Mouse (Mus musculus) telencephalon, adult 2 months (tissue): ENCODE data around the gene 1700109H08Rik.
A peak's percentile ranks its signal among the peaks of the same experiment; 100 is the strongest.
"Not testable (repeated sequence)": the region's sequence is repeated elsewhere in the genome, so short reads cannot be mapped to it uniquely, and the experiment has no call there.

Experiments
- DNase-seq: peaks from one replicate; pipeline ENCODE4 v3.0.0-alpha.2; 2011; ENCODE audit warnings: low read depth, low spot score

Gene 1700109H08Rik

DNA sequence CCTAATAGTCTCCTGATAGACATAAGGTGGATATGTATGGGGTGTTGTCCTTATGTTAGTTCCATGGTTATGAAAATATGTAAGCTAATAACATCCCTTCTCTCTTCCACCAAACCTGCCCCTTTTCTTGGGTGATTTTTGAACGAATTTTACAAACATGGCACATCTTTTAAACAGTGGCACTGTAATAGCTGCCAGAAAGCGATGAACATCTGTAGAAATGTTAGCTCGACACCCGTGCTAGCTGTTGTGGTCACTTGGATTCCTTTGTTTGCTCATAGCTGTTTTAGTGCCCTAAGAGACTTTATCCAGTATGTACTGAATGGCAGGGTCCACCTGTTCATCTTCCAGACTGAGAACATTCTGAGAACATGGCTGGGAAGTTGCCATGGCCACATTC is at the start of gene 1700109H08Rik:
Gene 1700109H08Rik, plus strand, starts transcription at position 301 of the 400 bp plus-strand sequence.
- DNase-seq, result no peak

DNA sequence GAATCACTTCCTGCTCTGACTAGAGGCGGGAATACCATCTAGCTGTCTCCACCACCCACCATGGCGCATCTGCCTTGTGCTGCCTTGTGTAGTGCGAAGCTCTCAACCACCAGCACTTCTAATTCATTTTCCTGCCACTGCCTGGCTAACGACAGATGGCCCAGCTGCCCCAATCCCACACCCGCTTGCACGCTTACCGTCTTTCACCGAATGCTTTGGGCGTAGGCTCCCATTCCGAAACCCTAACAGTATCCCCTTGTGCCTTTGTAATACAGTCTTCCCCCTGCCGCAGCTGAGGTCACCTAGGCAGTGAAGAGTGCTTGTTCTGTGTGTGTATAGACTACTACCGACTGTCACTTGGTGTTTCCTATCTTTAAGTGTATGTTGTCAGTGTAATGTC is 49.6 kb upstream of the 1700109H08Rik start:
- no peak for DNase-seq

DNA sequence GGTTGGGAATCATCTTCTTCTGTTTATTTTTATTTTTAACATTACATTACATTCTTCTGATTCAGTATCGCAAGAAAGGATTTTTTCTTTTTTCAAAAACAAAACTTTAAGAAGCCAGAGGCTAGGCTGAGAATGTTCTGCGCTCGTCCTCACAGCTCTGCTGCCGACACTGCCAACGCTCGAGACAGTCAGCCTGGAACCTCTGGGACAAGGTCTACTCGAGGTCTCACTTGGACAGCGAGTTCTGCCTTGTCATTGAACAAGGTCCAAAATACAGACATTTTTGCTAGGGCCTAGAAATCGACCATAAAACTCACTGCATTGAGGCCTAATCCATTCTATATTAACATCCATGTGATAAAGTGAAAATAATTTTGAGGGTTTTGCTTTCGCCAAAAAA is 48.5 kb upstream of the 1700109H08Rik start:
- no peak for DNase-seq

DNA sequence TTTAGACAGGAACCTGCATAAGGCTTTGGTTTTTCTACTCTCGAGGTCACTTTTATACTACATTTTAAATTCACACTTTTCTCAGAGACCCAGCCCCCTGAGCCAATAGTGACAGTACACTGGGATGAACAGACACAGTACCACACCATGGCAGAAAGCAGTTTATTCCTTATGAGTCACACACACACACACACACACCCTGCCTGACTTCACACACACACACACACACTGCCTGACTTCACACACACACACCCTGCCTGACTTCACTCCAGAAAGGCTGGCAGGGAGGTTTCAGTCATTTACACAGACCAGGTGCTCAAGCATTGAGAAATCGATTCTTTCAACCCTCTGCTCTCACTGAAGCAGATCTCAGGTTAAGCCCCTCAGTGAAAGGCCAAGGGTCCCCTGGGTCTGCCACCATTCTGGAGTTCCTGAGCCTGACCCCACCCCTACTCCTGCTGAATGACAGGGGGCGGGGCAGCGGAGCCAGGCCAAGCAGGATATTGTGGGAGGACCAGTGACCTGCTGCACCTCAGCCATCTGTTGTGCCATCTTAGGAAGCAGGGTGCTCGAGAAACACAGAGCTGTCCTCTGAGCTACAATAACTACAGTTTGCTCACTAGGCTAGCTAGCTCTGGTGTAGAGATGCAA is 44.2 kb upstream of the 1700109H08Rik start:
- no peak for DNase-seq

DNA sequence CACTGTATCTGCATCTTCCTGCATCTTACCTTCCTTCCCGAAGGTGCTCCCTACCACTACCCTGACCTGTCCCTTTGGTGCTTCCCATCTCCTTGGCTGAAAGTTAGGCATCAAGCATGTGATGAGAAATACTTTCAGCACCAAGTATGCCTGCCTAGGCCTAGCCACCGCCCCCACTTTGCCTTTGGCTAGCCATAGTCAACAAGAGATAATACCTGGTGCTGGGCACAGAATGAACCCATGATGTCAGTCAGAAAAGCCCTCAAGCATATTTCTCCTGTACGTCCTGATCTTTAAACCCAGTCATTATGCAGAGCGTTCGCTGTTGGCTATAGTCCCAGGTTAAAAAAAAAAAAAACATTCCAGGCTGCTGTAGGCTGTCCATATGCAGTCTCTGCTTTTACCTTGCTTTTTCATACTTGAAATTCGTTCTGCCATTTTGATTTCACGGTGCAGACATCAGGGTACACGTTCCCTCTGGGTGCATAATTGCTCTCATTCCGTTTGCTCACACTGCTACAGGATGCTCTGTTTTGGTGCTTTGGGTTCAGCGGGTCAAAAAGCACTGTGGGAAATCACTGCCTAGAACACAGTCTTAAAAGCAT is 41.7 kb upstream of the 1700109H08Rik start:
- DNase-seq, result no peak

DNA sequence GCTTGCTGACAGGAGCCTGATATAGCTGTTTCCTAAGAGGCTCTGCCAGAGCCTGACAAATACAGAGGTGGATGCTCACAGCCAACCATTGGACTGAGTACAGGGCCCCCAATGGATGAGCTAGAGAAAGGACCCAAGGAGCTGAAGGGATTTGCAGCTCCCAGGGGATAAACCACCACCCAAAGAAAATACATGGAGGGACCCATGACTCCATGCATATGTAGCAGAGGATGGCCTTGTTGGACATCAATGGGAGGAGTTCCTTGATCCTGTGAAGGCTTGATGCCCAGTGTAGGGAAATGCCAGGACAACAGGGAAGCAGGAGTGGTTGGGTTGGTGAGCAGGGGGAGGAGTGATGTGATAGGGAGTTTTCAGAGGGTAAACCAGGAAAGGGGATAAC is 39.3 kb upstream of the 1700109H08Rik start:
- not testable (repeated sequence) for DNase-seq

DNA sequence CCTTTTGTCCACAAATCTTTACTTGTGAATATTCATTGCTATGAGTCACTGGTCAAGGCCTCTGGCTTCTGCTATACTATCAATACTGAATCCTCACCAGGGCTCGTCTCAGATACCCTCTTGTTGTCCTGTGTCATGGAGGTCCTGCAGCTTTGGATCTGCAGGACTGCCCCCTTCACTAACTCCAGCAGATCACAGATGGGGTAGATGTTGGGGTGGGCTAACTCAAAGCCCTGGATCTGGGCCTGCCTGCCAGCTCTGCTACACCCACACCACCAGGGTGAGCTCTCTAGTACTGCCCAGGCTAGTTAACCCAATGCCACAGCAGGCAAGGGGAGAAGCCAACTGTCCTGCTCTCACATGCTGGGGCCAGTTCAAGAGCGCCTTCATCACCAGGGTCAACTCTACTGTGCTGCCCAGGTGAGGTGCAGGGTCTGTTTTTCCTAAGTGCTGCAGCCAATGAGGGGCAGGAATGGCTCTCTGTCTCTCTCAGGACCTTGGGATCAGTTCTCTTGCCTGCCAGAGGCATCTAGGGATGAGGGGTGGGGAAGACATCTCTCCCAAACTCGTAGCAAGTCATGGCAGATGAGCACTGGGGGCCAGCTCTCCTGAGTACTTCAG is 34.7 kb upstream of the 1700109H08Rik start:
- no peak for DNase-seq

DNA sequence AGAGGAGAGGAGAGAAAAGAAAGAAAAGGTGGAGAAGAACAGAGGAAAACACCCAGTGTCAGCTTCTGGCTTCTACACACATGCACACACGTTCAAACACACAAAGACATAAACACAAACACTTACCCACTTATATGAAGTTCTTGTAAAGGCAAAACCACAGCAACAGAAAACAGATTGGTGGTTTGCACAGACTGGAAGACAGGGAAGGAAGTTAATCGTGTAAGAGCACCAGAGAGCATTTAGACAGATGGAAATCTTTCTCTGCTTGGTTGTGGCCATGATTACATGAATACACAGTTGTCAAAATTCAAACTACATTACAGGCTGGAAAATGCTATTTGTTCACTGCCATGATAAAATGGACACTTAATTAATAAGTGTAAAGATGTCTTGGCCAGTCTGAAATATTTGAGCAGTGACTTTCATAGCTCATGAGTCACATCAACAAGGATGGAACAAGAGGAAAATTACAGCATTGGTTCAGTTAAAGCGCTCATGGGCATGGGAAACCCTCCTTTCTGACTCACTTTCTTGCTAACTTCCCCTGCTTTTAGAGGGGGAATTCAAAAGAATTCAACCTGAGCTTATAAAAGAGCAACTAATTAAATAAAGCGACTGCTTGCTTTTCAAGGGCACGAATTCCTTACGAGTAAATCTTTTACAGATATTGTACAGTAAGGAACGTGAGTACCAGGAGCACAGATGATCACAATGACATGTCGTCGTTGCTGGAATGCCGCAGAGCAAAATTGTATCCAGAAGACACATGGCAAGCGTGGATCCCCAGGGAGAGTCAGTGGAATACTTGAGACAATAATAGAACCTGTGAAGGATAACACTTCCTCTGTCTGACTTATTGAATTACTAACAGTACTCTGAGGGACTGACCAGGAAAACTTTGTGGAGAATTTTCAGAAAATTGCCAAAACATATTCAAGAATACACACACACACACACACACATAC is 32.6 kb upstream of the 1700109H08Rik start:
- DNase-seq, result no peak

DNA sequence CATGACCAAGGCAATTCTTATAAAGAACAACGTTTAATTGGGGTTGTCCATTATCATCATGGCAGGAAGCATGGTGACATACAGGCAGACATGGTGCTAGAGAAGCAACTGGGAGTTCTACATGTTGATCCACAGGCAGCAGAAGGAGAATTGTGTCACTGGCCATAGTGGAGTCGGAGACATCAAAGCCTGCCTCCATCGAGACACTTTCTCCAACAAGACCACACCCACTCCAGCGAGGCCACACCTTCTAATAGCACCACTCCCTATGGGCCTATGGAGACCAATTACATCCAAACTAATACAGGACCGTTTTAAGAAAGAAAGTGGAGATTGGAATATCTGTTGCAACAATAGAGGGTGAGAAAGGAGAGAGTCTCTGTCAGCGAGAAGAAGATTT is 29.5 kb upstream of the 1700109H08Rik start:
- DNase-seq, result no peak

DNA sequence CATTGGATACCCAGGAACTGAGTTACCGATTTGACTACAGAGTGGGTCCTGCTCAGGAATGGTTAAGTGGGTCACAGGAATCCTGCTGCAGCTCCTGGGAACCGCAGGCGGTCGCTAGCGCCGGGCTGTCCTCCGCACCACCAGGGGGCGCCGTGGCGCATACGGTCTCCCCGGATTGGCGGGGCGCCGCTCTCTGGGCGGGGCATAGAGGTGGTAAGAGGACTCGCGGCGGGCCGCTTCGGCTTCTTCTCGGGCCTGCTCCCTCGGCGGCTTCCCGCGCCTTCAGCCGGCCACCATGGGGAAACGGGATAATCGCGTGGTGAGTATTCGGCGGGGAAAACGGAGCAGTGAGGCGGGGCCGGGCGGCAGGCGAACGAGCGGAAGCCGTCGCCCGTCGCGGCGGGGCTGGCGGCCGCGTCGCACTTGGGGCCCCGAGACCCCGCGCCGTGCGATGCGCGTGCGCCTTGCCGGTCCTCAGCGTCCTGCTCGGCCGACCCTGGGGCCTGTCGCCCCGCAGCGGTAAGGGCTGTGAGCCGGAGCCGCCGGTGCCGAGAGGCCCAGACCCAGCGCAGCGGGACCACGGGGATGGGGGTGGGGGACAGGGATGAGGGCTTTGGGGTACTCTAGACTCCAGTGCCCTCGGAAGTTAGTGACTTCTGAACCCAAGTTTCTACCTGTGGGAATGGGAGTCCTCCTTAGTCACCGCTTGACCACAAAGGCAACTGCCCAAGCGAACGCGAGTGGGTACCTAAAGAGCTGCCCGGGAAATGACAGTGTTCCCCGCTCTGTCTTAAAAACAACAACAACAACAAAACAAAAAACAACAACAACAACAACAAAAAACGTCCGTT is 27.5 kb upstream of the 1700109H08Rik start, which contains the start of gene Fam133b:
Gene Fam133b, plus strand, starts transcription at position 205 of the 851 bp plus-strand sequence.
- peak; percentile 78 for DNase-seq

DNA sequence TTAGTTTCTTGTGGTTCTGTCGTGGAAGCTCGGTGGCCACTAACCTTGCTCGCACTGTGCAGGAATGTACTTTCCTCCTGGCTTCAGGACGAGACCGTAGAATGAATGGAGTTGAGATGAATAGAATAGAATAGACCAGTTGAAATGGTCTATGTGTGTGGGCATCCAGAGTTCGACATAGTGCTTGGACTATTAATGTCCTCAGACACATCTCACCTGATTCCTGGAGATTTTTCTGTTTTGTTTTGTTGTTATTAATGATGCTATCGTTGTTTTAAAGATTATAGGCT is 26.9 kb upstream of the 1700109H08Rik start:
- no peak for DNase-seq

DNA sequence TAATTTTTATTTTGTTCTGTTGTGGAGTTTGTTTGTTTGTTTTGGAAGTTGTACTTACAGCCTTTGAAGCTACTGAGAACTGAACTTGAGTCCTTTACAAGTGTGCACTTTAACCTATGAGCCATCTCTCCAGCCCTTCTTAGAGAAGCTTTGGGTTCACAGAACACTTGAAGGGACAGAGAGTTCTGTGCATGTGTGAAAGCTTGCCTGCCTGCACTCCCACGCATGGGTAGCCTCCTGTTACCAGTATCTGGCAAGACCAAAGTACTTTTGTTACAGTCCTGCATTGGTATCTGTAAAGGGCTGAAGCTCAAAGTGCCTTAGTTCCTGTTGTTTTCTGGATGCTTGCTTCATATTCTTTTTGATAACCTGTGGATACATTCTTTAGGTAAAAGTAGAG is 25.1 kb upstream of the 1700109H08Rik start:
- DNase-seq, result no peak

DNA sequence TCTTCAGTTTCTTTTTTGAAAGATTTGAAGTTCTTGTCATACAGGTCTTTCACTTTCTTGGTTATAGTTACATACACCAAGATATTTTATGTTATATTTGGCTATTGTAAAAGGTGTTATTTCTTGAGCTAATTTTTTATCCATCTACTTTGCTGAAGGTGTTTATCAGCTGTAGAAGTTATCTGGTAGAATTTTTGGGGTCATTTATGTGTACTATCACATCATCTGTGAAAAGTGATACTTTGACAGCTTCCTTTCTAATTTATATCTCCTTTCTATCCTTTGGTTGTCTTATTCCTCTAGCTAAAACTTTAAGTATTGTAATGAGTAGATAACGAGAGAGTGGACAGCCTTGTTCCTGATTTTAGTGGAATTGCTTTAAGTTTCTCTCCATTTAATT is 19.9 kb upstream of the 1700109H08Rik start:
- DNase-seq, result no peak

DNA sequence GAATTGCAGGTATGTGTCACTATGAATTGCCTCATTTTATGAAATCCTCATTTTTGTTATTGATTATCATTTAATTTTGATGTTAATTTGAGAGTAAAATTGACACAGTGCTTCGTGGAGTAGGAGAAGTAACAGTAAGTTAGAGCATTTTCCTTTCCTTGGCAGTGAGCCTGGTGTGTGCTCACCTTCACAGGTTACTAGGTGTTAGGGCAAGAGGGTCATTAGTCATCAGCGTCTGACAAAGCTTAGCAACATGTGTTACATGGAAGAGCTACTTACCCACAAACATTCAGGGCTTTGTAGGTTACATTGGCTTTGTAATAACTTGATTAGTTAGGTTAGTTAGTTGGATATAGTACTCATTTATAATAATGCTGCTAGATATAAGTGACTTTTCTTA is 17.2 kb upstream of the 1700109H08Rik start:
- no peak for DNase-seq

DNA sequence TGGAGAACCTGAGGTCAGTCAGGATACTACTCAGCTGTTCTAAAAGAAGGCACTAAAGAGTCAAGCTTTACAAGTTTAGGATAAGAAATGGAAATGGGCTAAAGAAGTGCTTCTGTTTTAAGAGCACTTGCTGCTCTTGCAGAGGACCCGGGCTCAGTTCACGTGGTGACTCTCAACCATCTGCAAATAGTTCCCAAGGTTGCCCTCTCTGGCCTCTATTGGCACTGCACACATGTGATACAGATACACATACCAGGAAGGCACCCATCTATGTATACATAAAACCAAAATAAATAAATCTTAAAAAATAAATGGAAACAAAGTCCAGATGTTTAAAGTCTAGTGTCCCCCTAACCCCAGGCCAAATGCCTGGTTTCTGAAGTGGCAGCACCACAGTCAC is 3.5 kb downstream of the 1700109H08Rik start:
- no peak for DNase-seq

DNA sequence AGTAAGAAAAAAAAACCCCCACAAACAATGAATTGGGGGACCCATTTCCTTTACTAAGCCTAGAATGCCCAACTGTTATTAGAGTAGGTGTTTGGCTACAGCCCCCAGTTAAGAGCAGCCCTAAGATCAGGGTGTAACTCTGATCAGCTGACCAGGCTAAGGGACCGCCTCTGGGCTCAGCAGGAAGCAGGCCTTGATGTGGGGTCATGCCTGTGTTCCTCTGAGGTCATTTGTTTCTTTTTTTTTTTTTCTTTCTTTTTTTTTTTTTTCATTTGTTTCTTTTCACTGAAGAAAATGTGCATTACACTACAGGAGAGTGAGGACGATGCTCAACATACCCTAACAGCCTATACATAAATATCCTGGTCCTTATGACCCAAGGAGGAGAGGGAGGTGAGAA is 6.6 kb downstream of the 1700109H08Rik start:
- DNase-seq, result no peak

DNA sequence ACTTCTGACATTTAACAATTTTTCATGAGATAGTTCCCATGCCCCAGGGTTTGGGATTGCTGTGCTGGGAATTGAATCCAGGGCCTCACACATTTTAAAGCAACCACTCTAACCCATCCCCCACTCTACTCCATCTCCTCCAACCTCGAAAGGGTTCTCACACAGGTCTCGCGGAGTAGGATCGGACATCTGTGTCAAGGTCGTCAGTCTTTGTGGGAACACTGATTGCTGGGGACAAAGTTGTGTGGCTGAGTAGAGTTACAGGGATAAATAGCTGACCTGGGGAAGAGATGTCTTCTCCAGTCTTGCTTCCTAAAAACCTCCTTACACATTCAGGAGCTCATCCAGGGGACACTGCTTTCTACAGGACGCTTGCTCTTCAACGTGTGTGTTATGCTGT is 7.7 kb downstream of the 1700109H08Rik start:
- no peak for DNase-seq

DNA sequence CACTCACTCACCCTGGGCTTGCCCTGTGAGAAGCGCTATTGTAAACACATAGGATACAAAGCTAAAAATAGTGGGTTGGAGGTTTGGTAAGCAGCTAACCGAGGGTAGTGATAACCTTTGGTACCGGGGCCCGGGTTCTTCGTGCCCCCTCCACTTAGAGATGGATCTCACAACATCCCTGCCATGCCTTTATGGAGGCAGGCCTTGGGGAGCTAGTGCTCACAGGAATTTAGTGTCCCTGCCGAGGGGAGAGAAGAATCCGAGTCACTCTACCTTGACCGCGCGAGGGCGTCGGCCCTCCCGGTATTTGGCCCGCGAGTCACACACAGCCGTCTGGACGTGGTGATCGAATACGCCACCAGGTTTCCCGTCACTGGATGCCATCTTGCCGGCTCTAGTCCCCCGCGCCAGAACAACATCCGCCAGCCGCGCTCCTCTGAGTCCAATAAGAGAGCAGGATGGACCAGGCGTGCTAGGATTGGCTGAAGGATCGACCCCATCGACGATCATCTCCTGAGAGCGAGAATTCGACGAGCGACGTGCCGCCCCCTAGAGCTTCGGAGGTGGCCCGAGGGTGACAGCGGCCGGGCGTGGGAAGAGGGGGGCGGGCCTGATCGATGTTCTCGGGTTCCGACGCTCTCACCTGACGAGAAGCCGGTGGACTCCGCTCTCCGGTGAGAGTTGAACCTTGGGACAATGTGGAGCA is 24.5 kb downstream of the 1700109H08Rik start, which contains the start of gene Pex1:
Gene Pex1, plus strand, starts transcription at position 374 of the 706 bp plus-strand sequence.
- peak; percentile 96 for DNase-seq

DNA sequence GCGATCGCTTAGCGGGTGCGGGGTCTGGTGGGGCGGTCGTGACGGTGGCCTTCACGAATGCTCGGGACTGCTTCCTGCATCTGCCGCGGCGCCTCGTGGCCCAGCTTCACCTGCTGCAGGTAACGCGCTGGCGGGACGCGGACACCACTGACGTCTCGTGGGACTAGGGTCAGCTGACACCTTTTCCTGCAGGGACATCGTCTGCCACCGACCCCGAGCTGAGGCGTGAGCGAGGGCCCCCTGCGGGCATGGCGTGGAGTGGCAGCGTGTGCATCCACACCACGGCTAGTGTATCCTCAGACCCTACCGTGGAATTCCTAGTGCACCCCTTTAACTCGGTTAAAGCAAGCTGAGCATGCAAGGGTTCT is 25.0 kb downstream of the 1700109H08Rik start, which contains the start of gene Rbm48:
Gene Rbm48, minus strand, starts transcription at position 187 of the 368 bp plus-strand sequence.
- peak; percentile 71 for DNase-seq

DNA sequence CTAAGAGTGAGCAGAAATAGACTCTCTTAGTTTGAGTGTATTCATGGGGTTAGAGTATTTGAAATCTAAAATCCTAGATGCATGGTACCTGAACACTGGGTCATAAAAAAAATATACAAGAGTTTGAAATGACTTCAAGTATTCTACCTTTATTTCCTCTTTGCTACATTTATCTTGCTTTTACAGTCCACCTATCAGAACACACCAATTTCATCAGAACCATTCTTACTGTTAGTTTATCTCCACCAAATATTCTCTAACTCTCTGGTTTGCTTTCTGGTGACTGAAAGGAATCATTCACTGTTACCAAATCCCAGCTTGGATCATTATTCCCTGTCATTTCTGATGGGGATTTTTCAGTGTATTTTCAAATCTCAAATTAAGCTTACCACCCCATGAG is 25.8 kb downstream of the 1700109H08Rik start:
- DNase-seq, result no peak
